Mouse (Mus musculus): ENCODE results near the gene Obscn. TPM values are rescaled to one million over a fixed set of nuclear protein-coding genes. Genes with fewer than 3 reads are reported as not detected.

Obscn gene
- polyA plus RNA-seq (2012; ENCODE audit: insufficient read depth, insufficient read length, missing spikeins): 2.4 and 7.2 TPM in 2 replicates

- Histone ChIP-seq H3K4me3 (ENCODE audit: insufficient read depth, low read depth, low read length) (no peak within 1 kb of the TSS), H3K4me1 (ENCODE audit: control insufficient read depth, insufficient read depth, insufficient read length, low read length) (no peaks in the 10 kb centered on the region)
Measured at GRCm38 (mm10) chr11:59135904-59136452, at the start of gene Obscn. TSS of gene Obscn (minus strand) at chr11:59136402.

GRCm38 (mm10) chr11:59185490-59185889, 49.3 kb upstream of the Obscn start:
- no peaks in the 10 kb centered on the region; the same call in 1 of the 2 replicates for H3K4me1 ChIP-seq (ENCODE audit: control insufficient read depth, insufficient read depth, insufficient read length, low read length)
- no peak overlapping the region for H3K4me3 ChIP-seq (ENCODE audit: insufficient read depth, low read depth, low read length)

More at GRCm38 (mm10) chr11:59135904-59136452, at the start of gene Obscn:
- no peak within 1 kb of the TSS for H3K27ac ChIP-seq (replicated peaks; ENCODE audit: low read depth, low read length)

GRCm38 (mm10) chr11:59183821-59184220, 47.6 kb upstream of the Obscn start:
- Histone ChIP-seq H3K27ac (replicated peaks; ENCODE audit: low read depth, low read length) (no peak overlapping the region), H3K4me3 (ENCODE audit: insufficient read depth, low read depth, low read length) (no peak overlapping the region), H3K4me1 (ENCODE audit: control insufficient read depth, insufficient read depth, insufficient read length, low read length) (no peaks in the 10 kb centered on the region; the same call in 1 of the 2 replicates)

More at GRCm38 (mm10) chr11:59185490-59185889, 49.3 kb upstream of the Obscn start:
- no peak overlapping the region for H3K27ac ChIP-seq (replicated peaks; ENCODE audit: low read depth, low read length)

GRCm38 (mm10) chr11:59182864-59183331, 46.7 kb upstream of the Obscn start, which contains the start of gene Gjc2:
TSS of gene Gjc2 (minus strand) at chr11:59183213.
- Histone ChIP-seq H3K4me3 (ENCODE audit: insufficient read depth, low read depth, low read length) (no peak within 1 kb of the TSS), H3K27ac (replicated peaks; ENCODE audit: low read depth, low read length) (no peak within 1 kb of the TSS), H3K4me1 (ENCODE audit: control insufficient read depth, insufficient read depth, insufficient read length, low read length) (no peaks in the 10 kb centered on the region; the same call in 1 of the 2 replicates)

GRCm38 (mm10) chr11:59176921-59177320, 40.7 kb upstream of the Obscn start:
- Histone ChIP-seq H3K4me3 (ENCODE audit: insufficient read depth, low read depth, low read length) (no peak overlapping the region), H3K4me1 (ENCODE audit: control insufficient read depth, insufficient read depth, insufficient read length, low read length) (no peaks in the 10 kb centered on the region)

GRCm38 (mm10) chr11:59176475-59176874, 40.3 kb upstream of the Obscn start:
- Histone ChIP-seq H3K4me1 (ENCODE audit: control insufficient read depth, insufficient read depth, insufficient read length, low read length) (no peaks in the 10 kb centered on the region), H3K27ac (replicated peaks; ENCODE audit: low read depth, low read length) (no peak overlapping the region), H3K4me3 (ENCODE audit: insufficient read depth, low read depth, low read length) (no peak overlapping the region)

More at GRCm38 (mm10) chr11:59176921-59177320, 40.7 kb upstream of the Obscn start:
- H3K27ac ChIP-seq (replicated peaks; ENCODE audit: low read depth, low read length): no peak overlapping the region

- Histone ChIP-seq H3K4me1 (ENCODE audit: control insufficient read depth, insufficient read depth, insufficient read length, low read length) (no peaks in the 10 kb centered on the region), H3K4me3 (ENCODE audit: insufficient read depth, low read depth, low read length) (no peak overlapping the region)
Measured at GRCm38 (mm10) chr11:59174189-59174838, 38.1 kb upstream of the Obscn start.

GRCm38 (mm10) chr11:59170549-59170948, 34.3 kb upstream of the Obscn start:
- Histone ChIP-seq H3K4me3 (ENCODE audit: insufficient read depth, low read depth, low read length) (no peak overlapping the region), H3K27ac (replicated peaks; ENCODE audit: low read depth, low read length) (no peak overlapping the region), H3K4me1 (ENCODE audit: control insufficient read depth, insufficient read depth, insufficient read length, low read length) (no peaks in the 10 kb centered on the region)

More at GRCm38 (mm10) chr11:59174189-59174838, 38.1 kb upstream of the Obscn start:
- no peak overlapping the region for H3K27ac ChIP-seq (replicated peaks; ENCODE audit: low read depth, low read length)

- Histone ChIP-seq H3K27ac (replicated peaks; ENCODE audit: low read depth, low read length) (no peak overlapping the region), H3K4me1 (ENCODE audit: control insufficient read depth, insufficient read depth, insufficient read length, low read length) (no peaks in the 10 kb centered on the region), H3K4me3 (ENCODE audit: insufficient read depth, low read depth, low read length) (no peak overlapping the region)
Measured at GRCm38 (mm10) chr11:59169807-59170206, 33.6 kb upstream of the Obscn start.

- Histone ChIP-seq H3K4me3 (ENCODE audit: insufficient read depth, low read depth, low read length) (no peak overlapping the region), H3K27ac (replicated peaks; ENCODE audit: low read depth, low read length) (no peak overlapping the region), H3K4me1 (ENCODE audit: control insufficient read depth, insufficient read depth, insufficient read length, low read length) (peaks cover 12% of the 10 kb centered on the region)
Measured at GRCm38 (mm10) chr11:59165616-59166241, 29.5 kb upstream of the Obscn start.

- H3K27ac ChIP-seq (replicated peaks; ENCODE audit: low read depth, low read length): peak overlapping the region; percentile 100
- H3K4me3 ChIP-seq (ENCODE audit: insufficient read depth, low read depth, low read length): peak overlapping the region; percentile 90; the same call in 1 of the 2 replicates
- H3K4me1 ChIP-seq (ENCODE audit: control insufficient read depth, insufficient read depth, insufficient read length, low read length): peaks cover 12% of the 10 kb centered on the region
Measured at GRCm38 (mm10) chr11:59164384-59164783, 28.2 kb upstream of the Obscn start.

- Histone ChIP-seq H3K27ac (replicated peaks; ENCODE audit: low read depth, low read length) (peak within 1 kb of the TSS; percentile 100), H3K4me3 (ENCODE audit: insufficient read depth, low read depth, low read length) (peak within 1 kb of the TSS; percentile 90), H3K4me1 (ENCODE audit: control insufficient read depth, insufficient read depth, insufficient read length, low read length) (peaks cover 12% of the 10 kb centered on the region)
Measured at GRCm38 (mm10) chr11:59163255-59164236, 27.3 kb upstream of the Obscn start, which contains the start of gene Iba57. TSS of gene Iba57 (minus strand) at chr11:59163739.

GRCm38 (mm10) chr11:59162443-59163254, 26.4 kb upstream of the Obscn start:
- Histone ChIP-seq H3K27ac (replicated peaks; ENCODE audit: low read depth, low read length) (peak overlapping the region; percentile 76), H3K4me3 (ENCODE audit: insufficient read depth, low read depth, low read length) (peak overlapping the region; percentile 53), H3K4me1 (ENCODE audit: control insufficient read depth, insufficient read depth, insufficient read length, low read length) (peaks cover 12% of the 10 kb centered on the region)

- Histone ChIP-seq H3K4me1 (ENCODE audit: control insufficient read depth, insufficient read depth, insufficient read length, low read length) (peaks cover 12% of the 10 kb centered on the region), H3K27ac (replicated peaks; ENCODE audit: low read depth, low read length) (no peak overlapping the region), H3K4me3 (ENCODE audit: insufficient read depth, low read depth, low read length) (no peak overlapping the region)
Measured at GRCm38 (mm10) chr11:59161398-59161797, 25.2 kb upstream of the Obscn start.
